Mouse (Mus musculus): ENCODE data around the gene Slc34a1.

The Slc34a1 gene
- long read RNA-seq, experiment 1 = 0 reads
- long read RNA-seq, experiment 2 = 0 reads

GRCm38 (mm10) chr13:55398088-55398487, at the start of gene Slc34a1:
Gene Slc34a1 (plus strand): TSS chr13:55398187.
- intact Hi-C loops (cut with DNase I) = no loop called here

GRCm38 (mm10) chr13:55361145-55361544, 36.8 kb upstream of the Slc34a1 start:
- intact Hi-C loops (cut with DNase I) = loop anchor here (5.0 kb wide), 1 partner anchor 34 kb away; the partner anchor contains the start of gene Mxd3

GRCm38 (mm10) chr13:55361974-55362452, 36.0 kb upstream of the Slc34a1 start:
- intact Hi-C loops (cut with DNase I) = loop anchor here (5.0 kb wide), 1 partner anchor 35 kb away; the partner anchor contains the start of gene Mxd3

GRCm38 (mm10) chr13:55362453-55363060, 35.4 kb upstream of the Slc34a1 start, which contains the start of gene Lman2:
Gene Lman2 (minus strand): TSS chr13:55362783.
- intact Hi-C loops (cut with DNase I) = loop anchor here (5.0 kb wide), 1 partner anchor 35 kb away; the partner anchor contains the start of gene Mxd3

- intact Hi-C loops (cut with DNase I) = no loop called here
Observed at GRCm38 (mm10) chr13:55368401-55368800, 29.6 kb upstream of the Slc34a1 start.

- intact Hi-C loops (cut with DNase I) = no loop called here
Observed at GRCm38 (mm10) chr13:55369531-55370114, 28.4 kb upstream of the Slc34a1 start, which contains the start of gene Rgs14. Gene Rgs14 (plus strand): TSS chr13:55369732.

- intact Hi-C loops (cut with DNase I) = no loop called here
Observed at GRCm38 (mm10) chr13:55370234-55370633, 27.8 kb upstream of the Slc34a1 start.

GRCm38 (mm10) chr13:55371007-55371681, 26.8 kb upstream of the Slc34a1 start:
- intact Hi-C loops (cut with DNase I) = no loop called here

- intact Hi-C loops (cut with DNase I) = no loop called here
Observed at GRCm38 (mm10) chr13:55371740-55372139, 26.2 kb upstream of the Slc34a1 start.

- intact Hi-C loops (cut with DNase I) = no loop called here
Observed at GRCm38 (mm10) chr13:55374206-55374924, 23.6 kb upstream of the Slc34a1 start.

GRCm38 (mm10) chr13:55375877-55376276, 22.1 kb upstream of the Slc34a1 start:
- intact Hi-C loops (cut with DNase I) = loop anchor here (5.0 kb wide), 1 partner anchor 39 kb away; no protein-coding TSS in a partner anchor

- intact Hi-C loops (cut with DNase I) = loop anchor here (5.0 kb wide), 1 partner anchor 42 kb away; no protein-coding TSS in a partner anchor
Observed at GRCm38 (mm10) chr13:55378907-55379580, 18.9 kb upstream of the Slc34a1 start.

GRCm38 (mm10) chr13:55381790-55382189, 16.2 kb upstream of the Slc34a1 start:
- intact Hi-C loops (cut with DNase I) = no loop called here

- intact Hi-C loops (cut with DNase I) = no loop called here
Observed at GRCm38 (mm10) chr13:55390644-55391043, 7.3 kb upstream of the Slc34a1 start.

GRCm38 (mm10) chr13:55391626-55392029, 6.4 kb upstream of the Slc34a1 start:
- intact Hi-C loops (cut with DNase I) = no loop called here

- intact Hi-C loops (cut with DNase I) = no loop called here
Observed at GRCm38 (mm10) chr13:55392933-55393332, 5.1 kb upstream of the Slc34a1 start.

- intact Hi-C loops (cut with DNase I) = no loop called here
Observed at GRCm38 (mm10) chr13:55399300-55400038, 1.5 kb downstream of the Slc34a1 start.

GRCm38 (mm10) chr13:55400039-55400346, 2.0 kb downstream of the Slc34a1 start:
- intact Hi-C loops (cut with DNase I) = no loop called here

GRCm38 (mm10) chr13:55403266-55403665, 5.3 kb downstream of the Slc34a1 start:
- intact Hi-C loops (cut with DNase I) = no loop called here

Data from adrenal gland (tissue).